Mouse (Mus musculus): ENCODE results near the gene Coro1b.
A peak's percentile ranks its signal among the peaks of the same experiment; 100 is the strongest.

Gene Coro1b

GRCm38 (mm10) chr19:4191528-4192250 lies 43.3 kb downstream of the Coro1b start, which contains the start of gene Ppp1ca:
Ppp1ca (plus strand) TSS chr19:4192065.
- DNase-seq (ENCODE audit: low spot score) = peak; percentile 94

GRCm38 (mm10) chr19:4192251-4192985 lies 44.0 kb downstream of the Coro1b start:
- DNase-seq (ENCODE audit: low spot score) = peak; percentile 22

GRCm38 (mm10) chr19:4193129-4193528 lies 44.7 kb downstream of the Coro1b start:
- no peak for DNase-seq (ENCODE audit: low spot score)

- no peak for DNase-seq (ENCODE audit: low spot score)
These were observed 45.8 kb downstream of the Coro1b start for GRCm38 (mm10) chr19:4194021-4194724.

GRCm38 (mm10) chr19:4194776-4195650 lies 46.6 kb downstream of the Coro1b start:
- DNase-seq (ENCODE audit: low spot score) = no peak

- DNase-seq (ENCODE audit: low spot score) = no peak
These were observed 47.6 kb downstream of the Coro1b start for GRCm38 (mm10) chr19:4196048-4196447.

GRCm38 (mm10) chr19:4196548-4196947 lies 48.1 kb downstream of the Coro1b start:
- DNase-seq (ENCODE audit: low spot score) = no peak

- DNase-seq (ENCODE audit: low spot score) = no peak
These were observed 48.8 kb downstream of the Coro1b start for GRCm38 (mm10) chr19:4197180-4197579.

GRCm38 (mm10) chr19:4201291-4201909 lies 53.0 kb downstream of the Coro1b start, which contains the start of gene Rad9a:
Rad9a (minus strand) TSS chr19:4201662.
- peak; percentile 99 for DNase-seq (ENCODE audit: low spot score)

GRCm38 (mm10) chr19:4202149-4202548 lies 53.7 kb downstream of the Coro1b start:
- no peak for DNase-seq (ENCODE audit: low spot score)

- no peak for DNase-seq (ENCODE audit: low spot score)
These were observed 54.7 kb downstream of the Coro1b start for GRCm38 (mm10) chr19:4203148-4203547.
